Mouse (Mus musculus) midbrain, embryonic 15.5 days (tissue): ENCODE measurements around the gene Timd2. TPM values are rescaled to one million over a fixed set of nuclear protein-coding genes. Genes with fewer than 3 reads are reported as not detected.
"Not testable (repeated sequence)": the region's sequence is repeated elsewhere in the genome, so short reads cannot be mapped to it uniquely, and the experiment has no call there.

Experiments
- ATAC-seq: fragments of 200-750 bp; cut with Nextera tagmentation; replicated peaks from 2 replicates; pipeline ENCODE4 v1.8.0; 2017; ENCODE audit warnings: moderate TSS enrichment
- H3K27ac ChIP-seq: fragments of 300-500 bp; sonication (generic); 2 replicates; pipeline ENCODE4 v1.5.1; 2015; ENCODE audit warnings: mild to moderate bottlenecking, inconsistent platforms
- H3K27me3 ChIP-seq: fragments of 300-500 bp; sonication (generic); replicated peaks from 2 replicates; pipeline ENCODE4 v1.6.1; 2015; ENCODE audit warnings: inconsistent platforms
- H3K36me3 ChIP-seq: fragments of 300-500 bp; sonication (generic); replicated peaks from 2 replicates; pipeline ENCODE4 v1.6.1; 2015; ENCODE audit warnings: inconsistent platforms
- H3K4me1 ChIP-seq: fragments of 300-500 bp; sonication (generic); 2 replicates; pipeline ENCODE4 v1.6.1; 2015; ENCODE audit warnings: inconsistent platforms
- H3K4me2 ChIP-seq: fragments of 300-500 bp; sonication (generic); 2 replicates; pipeline ENCODE4 v1.6.1; 2015; ENCODE audit warnings: inconsistent platforms, mild to moderate bottlenecking, moderate library complexity
- H3K4me3 ChIP-seq: fragments of 300-500 bp; sonication (generic); 2 replicates; pipeline ENCODE4 v1.5.1; 2015; ENCODE audit warnings: mild to moderate bottlenecking, inconsistent platforms
- H3K9ac ChIP-seq: fragments of 300-500 bp; sonication (generic); 2 replicates; pipeline ENCODE4 v1.6.1; 2015; ENCODE audit warnings: mild to moderate bottlenecking, inconsistent platforms
- H3K9me3 ChIP-seq: fragments of 300-500 bp; sonication (generic); 2 replicates; pipeline ENCODE4 v1.6.1; 2016; ENCODE audit warnings: inconsistent platforms
- WGBS: fragments of 180-500 bp; shearing (Covaris S2); methylation state at CpG from one replicate; pipeline ENCODE4 v1.1.7; 2015; ENCODE audit warnings: mixed read lengths; 5-methylcytosine and 5-hydroxymethylcytosine counted together
- polyA plus RNA-seq: library from polyadenylated mRNA; unstranded; fragments of >200 nt; fragmentation: Nextera tagmentation; extraction: Ambion mirVana; gene quantifications from 2 replicates; pipeline ENCODE4 v1.2.1, GENCODE M21; 2015

The Timd2 gene
- polyA plus RNA-seq, 1 experiment from 2014 or later: 0.26 TPM

GRCm38 (mm10) chr11:46698278-46698655, 8.6 kb downstream of the Timd2 start:
- no peak overlapping the region for H3K4me3 ChIP-seq
- WGBS: 91% methylated on average over 6 of the region's 6 CpGs
- H3K36me3 ChIP-seq: no peaks in the 10 kb centered on the region
- no peaks in the 10 kb centered on the region for H3K27me3 ChIP-seq
- no peak overlapping the region for H3K4me2 ChIP-seq
- H3K4me1 ChIP-seq: no peaks in the 10 kb centered on the region
- ATAC-seq: no peak
- H3K27ac ChIP-seq: no peak overlapping the region
- H3K9me3 ChIP-seq: no peaks in the 10 kb centered on the region
- H3K9ac ChIP-seq: no peak overlapping the region

- no peak overlapping the region for H3K27ac ChIP-seq
- no peak overlapping the region for H3K9ac ChIP-seq
- no peaks in the 10 kb centered on the region for H3K36me3 ChIP-seq
- H3K4me1 ChIP-seq: no peaks in the 10 kb centered on the region
- ATAC-seq: no peak
- H3K4me3 ChIP-seq: no peak overlapping the region
- 85% methylated on average over 5 of the region's 5 CpGs for WGBS
- H3K4me2 ChIP-seq: no peak overlapping the region
- no peaks in the 10 kb centered on the region for H3K9me3 ChIP-seq
- H3K27me3 ChIP-seq: no peaks in the 10 kb centered on the region
Measured at GRCm38 (mm10) chr11:46697433-46698277, 9.2 kb downstream of the Timd2 start.

- 77% methylated on average over 2 of the region's 2 CpGs for WGBS
- not testable (repeated sequence) for H3K4me1 ChIP-seq, H3K9me3 ChIP-seq, H3K27ac ChIP-seq, H3K36me3 ChIP-seq, H3K9ac ChIP-seq, ATAC-seq, H3K4me2 ChIP-seq, H3K4me3 ChIP-seq, H3K27me3 ChIP-seq
Measured at GRCm38 (mm10) chr11:46695849-46696248, 11.0 kb downstream of the Timd2 start.

- Histone ChIP-seq H3K4me2 (no peak overlapping the region), H3K9ac (no peak overlapping the region), H3K4me1 (no peaks in the 10 kb centered on the region), H3K9me3 (no peaks in the 10 kb centered on the region), H3K27me3 (no peaks in the 10 kb centered on the region), H3K4me3 (no peak overlapping the region), H3K27ac (no peak overlapping the region), H3K36me3 (no peaks in the 10 kb centered on the region)
- ATAC-seq: no peak
- WGBS: 93% methylated on average over 2 of the region's 2 CpGs
Measured at GRCm38 (mm10) chr11:46690136-46690535, 16.7 kb downstream of the Timd2 start.

- Histone ChIP-seq H3K4me3 (no peak overlapping the region), H3K36me3 (no peaks in the 10 kb centered on the region), H3K27ac (no peak overlapping the region), H3K9ac (no peak overlapping the region), H3K4me1 (no peaks in the 10 kb centered on the region), H3K27me3 (no peaks in the 10 kb centered on the region), H3K4me2 (no peak overlapping the region), H3K9me3 (no peaks in the 10 kb centered on the region)
- ATAC-seq: no peak
- WGBS: 67% methylated on average over 4 of the region's 4 CpGs
Measured at GRCm38 (mm10) chr11:46683723-46684122, 23.1 kb downstream of the Timd2 start.

- Histone ChIP-seq H3K9me3 (no peaks in the 10 kb centered on the region), H3K4me1 (no peaks in the 10 kb centered on the region), H3K27me3 (no peaks in the 10 kb centered on the region), H3K4me2 (no peak overlapping the region), H3K9ac (no peak overlapping the region), H3K27ac (no peak overlapping the region), H3K4me3 (no peak overlapping the region), H3K36me3 (no peaks in the 10 kb centered on the region)
- 76% methylated on average over 1 of the region's 1 CpGs for WGBS
- ATAC-seq: no peak
Measured at GRCm38 (mm10) chr11:46682842-46683241, 24.0 kb downstream of the Timd2 start.

GRCm38 (mm10) chr11:46667938-46668337, 38.9 kb downstream of the Timd2 start:
- H3K9me3 ChIP-seq: no peaks in the 10 kb centered on the region
- no peak overlapping the region for H3K4me2 ChIP-seq
- H3K27me3 ChIP-seq: no peaks in the 10 kb centered on the region
- no peaks in the 10 kb centered on the region for H3K36me3 ChIP-seq
- H3K4me1 ChIP-seq: no peaks in the 10 kb centered on the region
- no peak overlapping the region for H3K27ac ChIP-seq
- ATAC-seq: no peak
- H3K4me3 ChIP-seq: no peak overlapping the region
- WGBS: 70% methylated on average over 2 of the region's 2 CpGs
- H3K9ac ChIP-seq: no peak overlapping the region

- Histone ChIP-seq H3K4me2 (no peak overlapping the region), H3K27ac (no peak overlapping the region), H3K9ac (no peak overlapping the region), H3K9me3 (no peaks in the 10 kb centered on the region), H3K36me3 (no peaks in the 10 kb centered on the region), H3K4me3 (no peak overlapping the region), H3K27me3 (no peaks in the 10 kb centered on the region), H3K4me1 (no peaks in the 10 kb centered on the region)
- WGBS: 92% methylated on average over 3 of the region's 3 CpGs
- no peak for ATAC-seq
Measured at GRCm38 (mm10) chr11:46667105-46667504, 39.8 kb downstream of the Timd2 start.

GRCm38 (mm10) chr11:46665599-46666522, 41.0 kb downstream of the Timd2 start:
- no peak overlapping the region for H3K4me2 ChIP-seq
- no peak overlapping the region for H3K4me3 ChIP-seq
- H3K9ac ChIP-seq: no peak overlapping the region
- no peaks in the 10 kb centered on the region for H3K27me3 ChIP-seq
- no peak overlapping the region for H3K27ac ChIP-seq
- peak; percentile 90 for ATAC-seq
- 74% methylated on average over 6 of the region's 6 CpGs for WGBS
- H3K9me3 ChIP-seq: no peaks in the 10 kb centered on the region
- H3K36me3 ChIP-seq: no peaks in the 10 kb centered on the region
- no peaks in the 10 kb centered on the region for H3K4me1 ChIP-seq

GRCm38 (mm10) chr11:46663215-46663614, 43.6 kb downstream of the Timd2 start:
- Histone ChIP-seq H3K36me3 (no peaks in the 10 kb centered on the region), H3K27ac (no peak overlapping the region), H3K4me2 (no peak overlapping the region), H3K4me3 (no peak overlapping the region), H3K9me3 (no peaks in the 10 kb centered on the region), H3K27me3 (no peaks in the 10 kb centered on the region), H3K9ac (no peak overlapping the region), H3K4me1 (no peaks in the 10 kb centered on the region)
- ATAC-seq: no peak
- 66% methylated on average over 4 of the region's 4 CpGs for WGBS

- Histone ChIP-seq H3K4me3 (no peak overlapping the region), H3K4me2 (no peak overlapping the region), H3K36me3 (no peaks in the 10 kb centered on the region), H3K9me3 (no peaks in the 10 kb centered on the region), H3K27me3 (no peaks in the 10 kb centered on the region), H3K4me1 (no peaks in the 10 kb centered on the region), H3K9ac (no peak overlapping the region), H3K27ac (no peak overlapping the region)
- 89% methylated on average over 3 of the region's 3 CpGs for WGBS
- ATAC-seq: no peak
Measured at GRCm38 (mm10) chr11:46652476-46652875, 54.4 kb downstream of the Timd2 start.

- not testable (repeated sequence) for H3K36me3 ChIP-seq, H3K4me1 ChIP-seq, H3K4me2 ChIP-seq, H3K27me3 ChIP-seq, ATAC-seq, H3K27ac ChIP-seq, H3K9me3 ChIP-seq, H3K9ac ChIP-seq, H3K4me3 ChIP-seq
- 29% methylated on average over 3 of the region's 3 CpGs for WGBS
Measured at GRCm38 (mm10) chr11:46649655-46650054, 57.2 kb downstream of the Timd2 start.
